Mouse (Mus musculus) MEL (cell line): ENCODE results near the gene Dnajc30. TPM values are rescaled to one million over a fixed set of nuclear protein-coding genes. Genes with fewer than 3 reads are reported as not detected.

Experiments used
- DNase-seq: peaks from one replicate; pipeline ENCODE4 v3.0.0; 2011; ENCODE audit warnings: low read depth, low spot score
- H3K27ac ChIP-seq: 2 replicates; pipeline ENCODE4 v1.5.1; 2012; ENCODE audit warnings: low read depth, mild to moderate bottlenecking, control low read depth, low read length, moderate library complexity; ENCODE audit not compliant: control insufficient read depth
- H3K27me3 ChIP-seq, 2 experiments: fragments of 150-350 bp in 1 of 2; sonication (generic) in 1 of 2; 2 replicates each; pipeline ENCODE4 v1.6.1; 2012; ENCODE audit warnings: low read length in 2 of 2, mild to moderate bottlenecking in 2 of 2, improper control_type of control experiment in 1 of 2, moderate library complexity in 1 of 2; ENCODE audit not compliant: insufficient read depth in 2 of 2, control insufficient read depth in 1 of 2
- H3K36me3 ChIP-seq, 2 experiments: 2 replicates each; pipeline ENCODE4 v1.6.1; 2012 to 2014; ENCODE audit warnings: low read length in 2 of 2, improper control_type of control experiment in 1 of 2, inconsistent platforms in 1 of 2, mild to moderate bottlenecking in 1 of 2; ENCODE audit not compliant: insufficient read depth in 2 of 2, control insufficient read depth in 1 of 2
- H3K4me1 ChIP-seq, 2 experiments: fragments of 150-350 bp in 1 of 2; sonication (generic) in 1 of 2; 2 replicates each; pipeline ENCODE4 v1.6.1; 2012; ENCODE audit warnings: low read length in 2 of 2, improper control_type of control experiment in 1 of 2, mild to moderate bottlenecking in 1 of 2; ENCODE audit not compliant: insufficient read depth in 2 of 2, control insufficient read depth in 1 of 2
- H3K4me3 ChIP-seq, 2 experiments: fragments of 150-350 bp in 1 of 2; sonication (generic) in 1 of 2; 2 replicates each; pipeline ENCODE4 v1.5.1; 2012; ENCODE audit warnings: low read depth in 2 of 2, low read length in 2 of 2, mild to moderate bottlenecking in 2 of 2, moderate library complexity in 2 of 2, control low read depth in 1 of 2, improper control_type of control experiment in 1 of 2; ENCODE audit not compliant: control insufficient read depth in 1 of 2, insufficient read depth in 1 of 2
- H3K79me2 ChIP-seq: 2 replicates; pipeline ENCODE4 v1.6.1; 2012; ENCODE audit warnings: mild to moderate bottlenecking, low read length, moderate library complexity; ENCODE audit not compliant: control insufficient read depth, poor library complexity, insufficient read depth
- H3K9ac ChIP-seq: 2 replicates; pipeline ENCODE4 v1.6.1; 2012; ENCODE audit warnings: low read depth, mild to moderate bottlenecking, control low read depth, low read length, moderate library complexity; ENCODE audit not compliant: control insufficient read depth, poor library complexity, severe bottlenecking
- H3K9me3 ChIP-seq: fragments of 150-350 bp; sonication (generic); replicated peaks from 2 replicates; pipeline ENCODE4 v1.6.1; 2012; ENCODE audit warnings: mild to moderate bottlenecking, low read length, improper control_type of control experiment, moderate library complexity; ENCODE audit not compliant: insufficient read depth
- CHD1 ChIP-seq: IDR thresholded peaks from 2 replicates; pipeline ENCODE4 v1.6.1; 2012; ENCODE audit warnings: low read depth, mild to moderate bottlenecking, inconsistent platforms, low read length, improper control_type of control experiment
- CTCF ChIP-seq, 3 experiments: IDR thresholded peaks in 2 of 3; conservative IDR thresholded peaks in 1 of 3; 2 replicates each; pipeline ENCODE4 v1.5.1; 2011 to 2012; ENCODE audit warnings: low read length in 3 of 3, low read depth in 2 of 3, mild to moderate bottlenecking in 2 of 3, improper control_type of control experiment in 1 of 3, inconsistent platforms in 1 of 3, mixed read lengths in 1 of 3, moderate library complexity in 1 of 3; ENCODE audit not compliant: control insufficient read depth in 1 of 3, insufficient read depth in 1 of 3, poor library complexity in 1 of 3, severe bottlenecking in 1 of 3
- E2F4 ChIP-seq: IDR thresholded peaks from 2 replicates; pipeline ENCODE4 v1.6.1; 2011; ENCODE audit warnings: low read depth, low read length, improper control_type of control experiment, borderline replicate concordance
- GATA1 ChIP-seq: IDR thresholded peaks from 2 replicates; pipeline ENCODE4 v1.6.1; 2011; ENCODE audit warnings: low read depth, low read length, improper control_type of control experiment
- MEF2A ChIP-seq: IDR thresholded peaks from 2 replicates; pipeline ENCODE4 v1.6.1; 2014; ENCODE audit warnings: low read depth, mild to moderate bottlenecking, inconsistent platforms, low read length, improper control_type of control experiment; ENCODE audit not compliant: poor library complexity, insufficient replicate concordance, severe bottlenecking; ENCODE audit errors: extremely low read depth
- MYB ChIP-seq: IDR thresholded peaks from 2 replicates; pipeline ENCODE4 v1.6.1; 2011; ENCODE audit warnings: mild to moderate bottlenecking, low read depth, low read length, improper control_type of control experiment
- RAD21 ChIP-seq: IDR thresholded peaks from 2 replicates; pipeline ENCODE4 v1.6.1; 2011; ENCODE audit warnings: mild to moderate bottlenecking, low read depth, low read length, improper control_type of control experiment
- SMC3 ChIP-seq: IDR thresholded peaks from 2 replicates; pipeline ENCODE4 v1.6.1; 2011; ENCODE audit warnings: low read depth, low read length, improper control_type of control experiment
- TAL1 ChIP-seq: IDR thresholded peaks from 2 replicates; pipeline ENCODE4 v1.6.1; 2012; ENCODE audit warnings: mild to moderate bottlenecking, inconsistent platforms, low read length, moderate library complexity, mixed read lengths
- TCF12 ChIP-seq: IDR thresholded peaks from 2 replicates; pipeline ENCODE4 v1.6.1; 2014; ENCODE audit warnings: low read depth, mild to moderate bottlenecking, inconsistent platforms, low read length, improper control_type of control experiment, moderate library complexity
- ZC3H11A ChIP-seq: IDR thresholded peaks from 2 replicates; pipeline ENCODE4 v1.6.1; 2012; ENCODE audit warnings: low read depth, mild to moderate bottlenecking, inconsistent platforms, low read length, improper control_type of control experiment
- ZNF384 ChIP-seq: IDR thresholded peaks from 2 replicates; pipeline ENCODE4 v1.6.1; 2012; ENCODE audit warnings: low read depth, mild to moderate bottlenecking, inconsistent platforms, low read length, improper control_type of control experiment
- polyA plus RNA-seq, 2 experiments: library from polyadenylated mRNA; stranded (reverse) in 1 of 2; unstranded in 1 of 2; fragments of >175 nt in 1 of 2; fragments of >200 nt in 1 of 2; gene quantifications; 2 replicates each; pipeline versions ENCODE4 v1.2.1 to v1.2.4; 2012; ENCODE audit warnings: low replicate concordance in 2 of 2, low read depth in 1 of 2; ENCODE audit not compliant: insufficient read length in 2 of 2, insufficient read depth in 1 of 2, missing spikeins in 1 of 2
- total RNA-seq: library from RNA; depleted of rRNA; stranded (reverse); fragments of 300-350 nt; gene quantifications from 2 replicates; pipeline ENCODE4 v1.2.3, GENCODE M21; 2012

Dnajc30 gene
- total and polyA plus RNA-seq, 3 experiments, result 7.4 to 15.6 TPM; not detected in 1

GRCm38 (mm10) chr5:135103999-135104660, 40.1 kb downstream of the Dnajc30 start:
- H3K27ac ChIP-seq, result no peak overlapping the region
- no peaks in the 10 kb centered on the region for H3K9me3 ChIP-seq
- DNase-seq, result peak; percentile 26
- peak; percentile 30 to 62 (median 55); a peak in 5 of 6 replicates for TF ChIP-seq CTCF (IDR thresholded peaks at IDR 0.05 in 2 of 3, conservative IDR thresholded peaks at IDR 0.05 in 1 of 3; ENCODE audit: control insufficient read depth in 1 of 3, insufficient read depth in 1 of 3, low read depth in 2 of 3, low read length in 3 of 3, poor library complexity in 1 of 3, severe bottlenecking in 1 of 3)
- TF ChIP-seq RAD21, result peak; percentile 40
- TF ChIP-seq GATA1, result no peak
- TF ChIP-seq SMC3, result peak; percentile 73
- TF ChIP-seq ZC3H11A, result peak; percentile 22; the same call in 1 of the 2 replicates
- TF ChIP-seq TAL1, result no peak
- no peaks in the 10 kb centered on the region for H3K36me3 ChIP-seq
- no peaks in the 10 kb centered on the region for H3K4me1 ChIP-seq
- H3K27me3 ChIP-seq, result peaks cover 0 to 2% of the 10 kb centered on the region in 2 experiments; a peak in 1 of 4 replicates
- H3K79me2 ChIP-seq, result no peaks in the 10 kb centered on the region
- H3K4me3 ChIP-seq, result no peak overlapping the region
- H3K9ac ChIP-seq, result no peak overlapping the region

DNA sequence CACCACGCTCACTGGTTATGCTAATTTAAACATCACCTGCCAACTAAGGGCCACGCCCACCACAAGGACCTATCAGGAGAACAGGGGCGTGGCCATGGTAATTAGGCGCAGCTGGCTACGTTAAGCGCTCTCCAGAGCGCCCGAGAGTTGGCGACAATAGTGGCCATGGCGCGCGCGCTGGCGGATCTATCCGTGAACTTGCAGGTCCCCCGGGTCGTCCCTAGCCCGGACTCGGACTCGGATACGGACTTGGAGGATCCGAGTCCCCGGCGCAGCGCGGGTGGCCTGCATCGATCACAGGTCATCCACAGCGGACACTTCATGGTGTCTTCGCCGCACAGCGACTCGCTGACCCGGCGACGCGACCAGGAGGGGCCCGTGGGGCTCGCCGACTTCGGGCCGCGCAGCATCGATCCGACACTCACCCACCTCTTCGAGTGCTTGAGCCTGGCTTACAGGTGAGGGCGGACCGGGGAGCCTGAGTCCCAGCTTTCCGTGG, 42.8 kb downstream of the Dnajc30 start:
- Histone ChIP-seq H3K79me2 (no peaks in the 10 kb centered on the region), H3K9ac (no peak overlapping the region), H3K4me3 (no peak overlapping the region), H3K27ac (no peak overlapping the region), H3K27me3 (no peaks in the 10 kb centered on the region), H3K36me3 (no peaks in the 10 kb centered on the region), H3K9me3 (no peaks in the 10 kb centered on the region), H3K4me1 (no peaks in the 10 kb centered on the region)
- DNase-seq, result no peak
- TF ChIP-seq CHD1 (no peak), RAD21 (no peak), MYB (no peak), TCF12 (no peak), GATA1 (no peak), SMC3 (no peak), E2F4 (no peak), ZNF384 (no peak), MEF2A (no peak)
